Mouse (Mus musculus): ENCODE measurements at regions not wholly inside any gene's neighbourhood (a gene's known extent, or its start where the extent isn't known, plus 50 kb on each side); places are given as distances from the start of the nearest gene placed in this dataset.

- H3K27me3 ChIP-seq (ENCODE audit: insufficient read depth, low read length), result 0 out of 2 replicates have a peak, but pooled peaks cover 3% of the 10 kb centered on the region
- H3K27ac ChIP-seq (ENCODE audit: low read length), result no peak overlapping the region
- no peaks in the 10 kb centered on the region for H3K4me1 ChIP-seq (ENCODE audit: insufficient read depth, low read length)
- H3K9me3 ChIP-seq (ENCODE audit: low read length), result no peaks in the 10 kb centered on the region
- H3K36me3 ChIP-seq (ENCODE audit: insufficient read depth, low read length), result no peaks in the 10 kb centered on the region
- H3K4me2 ChIP-seq (replicated peaks; ENCODE audit: low read depth, low read length), result no peak overlapping the region
- ATAC-seq (ENCODE audit: low FRiP score, low TSS enrichment), result no peak
- H3K4me3 ChIP-seq (ENCODE audit: low read length), result no peak overlapping the region
- no peak overlapping the region for H3K9ac ChIP-seq (replicated peaks; ENCODE audit: low read length)
- WGBS, result 18% methylated on average over 4 of the region's 4 CpGs
Observed at GRCm38 (mm10) chr19:26181774-26182173, 423.1 kb upstream of the Smarca2 start.

GRCm38 (mm10) chr19:26185012-26185411, 419.8 kb upstream of the Smarca2 start:
- ATAC-seq (ENCODE audit: low FRiP score, low TSS enrichment), result no peak
- 72% methylated on average over 7 of the region's 7 CpGs for WGBS
- Histone ChIP-seq H3K36me3 (ENCODE audit: insufficient read depth, low read length) (no peaks in the 10 kb centered on the region), H3K27ac (ENCODE audit: low read length) (no peak overlapping the region), H3K27me3 (ENCODE audit: insufficient read depth, low read length) (0 out of 2 replicates have a peak, but pooled peaks cover 3% of the 10 kb centered on the region), H3K9ac (replicated peaks; ENCODE audit: low read length) (no peak overlapping the region), H3K4me1 (ENCODE audit: insufficient read depth, low read length) (no peaks in the 10 kb centered on the region), H3K9me3 (ENCODE audit: low read length) (no peaks in the 10 kb centered on the region), H3K4me2 (replicated peaks; ENCODE audit: low read depth, low read length) (no peak overlapping the region), H3K4me3 (ENCODE audit: low read length) (no peak overlapping the region)

DNA sequence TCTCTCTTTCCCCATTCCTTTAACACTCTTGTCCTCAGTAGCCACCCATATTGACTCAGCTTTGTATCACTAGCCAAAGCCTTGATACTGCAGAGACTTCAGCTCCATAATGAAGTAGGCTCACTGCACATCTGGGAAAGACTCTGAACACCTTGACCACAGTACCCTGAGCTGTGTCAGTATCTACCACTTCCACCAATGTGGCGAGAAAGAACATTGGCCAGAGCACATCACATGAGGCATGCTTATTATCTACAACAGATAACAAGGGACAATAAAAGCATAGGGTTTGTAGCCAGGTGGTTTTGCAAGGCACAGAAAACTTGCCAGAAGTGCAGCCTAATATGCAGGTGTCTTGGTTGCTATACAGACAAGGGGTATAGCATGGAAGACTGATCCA, 414.0 kb upstream of the Smarca2 start:
- no peak overlapping the region for H3K27ac ChIP-seq (ENCODE audit: low read length)
- H3K9me3 ChIP-seq (ENCODE audit: low read length), result no peaks in the 10 kb centered on the region
- no peak overlapping the region for H3K9ac ChIP-seq (replicated peaks; ENCODE audit: low read length)
- H3K36me3 ChIP-seq (ENCODE audit: insufficient read depth, low read length), result no peaks in the 10 kb centered on the region
- H3K4me2 ChIP-seq (replicated peaks; ENCODE audit: low read depth, low read length), result no peak overlapping the region
- no peaks in the 10 kb centered on the region for H3K4me1 ChIP-seq (ENCODE audit: insufficient read depth, low read length)
- no peaks in the 10 kb centered on the region for H3K27me3 ChIP-seq (ENCODE audit: insufficient read depth, low read length)
- no peak for ATAC-seq (ENCODE audit: low FRiP score, low TSS enrichment)
- H3K4me3 ChIP-seq (ENCODE audit: low read length), result no peak overlapping the region
- 81% methylated on average over 1 of the region's 1 CpGs for WGBS

GRCm38 (mm10) chr19:26193664-26194063, 411.2 kb upstream of the Smarca2 start:
- ATAC-seq (ENCODE audit: low FRiP score, low TSS enrichment), result no peak
- no peak overlapping the region for H3K4me2 ChIP-seq (replicated peaks; ENCODE audit: low read depth, low read length)
- WGBS, result 54% methylated on average over 1 of the region's 1 CpGs
- H3K9ac ChIP-seq (replicated peaks; ENCODE audit: low read length), result no peak overlapping the region
- H3K9me3 ChIP-seq (ENCODE audit: low read length), result no peaks in the 10 kb centered on the region
- no peaks in the 10 kb centered on the region for H3K36me3 ChIP-seq (ENCODE audit: insufficient read depth, low read length)
- H3K27me3 ChIP-seq (ENCODE audit: insufficient read depth, low read length), result no peaks in the 10 kb centered on the region
- no peaks in the 10 kb centered on the region for H3K4me1 ChIP-seq (ENCODE audit: insufficient read depth, low read length)
- no peak overlapping the region for H3K27ac ChIP-seq (ENCODE audit: low read length)
- no peak overlapping the region for H3K4me3 ChIP-seq (ENCODE audit: low read length)

- no peaks in the 10 kb centered on the region for H3K27me3 ChIP-seq (ENCODE audit: insufficient read depth, low read length)
- no peaks in the 10 kb centered on the region for H3K36me3 ChIP-seq (ENCODE audit: insufficient read depth, low read length)
- no peak overlapping the region for H3K4me2 ChIP-seq (replicated peaks; ENCODE audit: low read depth, low read length)
- no peak overlapping the region for H3K27ac ChIP-seq (ENCODE audit: low read length)
- no peaks in the 10 kb centered on the region for H3K4me1 ChIP-seq (ENCODE audit: insufficient read depth, low read length)
- H3K9ac ChIP-seq (replicated peaks; ENCODE audit: low read length), result no peak overlapping the region
- no peaks in the 10 kb centered on the region for H3K9me3 ChIP-seq (ENCODE audit: low read length)
- no peak for ATAC-seq (ENCODE audit: low FRiP score, low TSS enrichment)
- WGBS, result 72% methylated on average over 1 of the region's 1 CpGs
- no peak overlapping the region for H3K4me3 ChIP-seq (ENCODE audit: low read length)
Observed at GRCm38 (mm10) chr19:26208760-26209159, 396.1 kb upstream of the Smarca2 start.

DNA sequence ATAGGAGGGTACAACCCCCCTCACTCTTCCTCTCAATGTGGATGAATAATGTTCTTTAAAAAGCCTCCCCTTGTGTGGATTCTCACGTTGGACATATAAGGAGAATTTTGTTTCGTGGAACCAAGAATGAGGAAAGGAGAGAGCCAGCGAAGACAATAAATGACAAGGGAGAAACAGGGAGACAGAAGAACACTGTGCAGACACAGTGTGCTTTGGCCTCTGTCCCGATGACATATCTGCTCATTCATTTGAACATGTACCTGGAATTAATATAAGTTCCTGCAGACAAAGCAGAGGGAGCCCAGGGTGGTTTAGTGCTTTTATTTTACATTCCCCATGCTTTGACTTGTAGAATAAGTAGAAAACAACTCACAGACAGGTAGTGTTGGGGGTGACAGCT, 370.3 kb upstream of the Smarca2 start:
- Histone ChIP-seq H3K9me3 (ENCODE audit: low read length) (no peaks in the 10 kb centered on the region), H3K9ac (replicated peaks; ENCODE audit: low read length) (no peak overlapping the region), H3K27me3 (ENCODE audit: insufficient read depth, low read length) (no peaks in the 10 kb centered on the region), H3K4me1 (ENCODE audit: insufficient read depth, low read length) (no peaks in the 10 kb centered on the region), H3K4me2 (replicated peaks; ENCODE audit: low read depth, low read length) (no peak overlapping the region), H3K36me3 (ENCODE audit: insufficient read depth, low read length) (no peaks in the 10 kb centered on the region), H3K4me3 (ENCODE audit: low read length) (no peak overlapping the region), H3K27ac (ENCODE audit: low read length) (no peak overlapping the region)
- ATAC-seq (ENCODE audit: low FRiP score, low TSS enrichment), result no peak
- 71% methylated on average over 4 of the region's 4 CpGs for WGBS

DNA sequence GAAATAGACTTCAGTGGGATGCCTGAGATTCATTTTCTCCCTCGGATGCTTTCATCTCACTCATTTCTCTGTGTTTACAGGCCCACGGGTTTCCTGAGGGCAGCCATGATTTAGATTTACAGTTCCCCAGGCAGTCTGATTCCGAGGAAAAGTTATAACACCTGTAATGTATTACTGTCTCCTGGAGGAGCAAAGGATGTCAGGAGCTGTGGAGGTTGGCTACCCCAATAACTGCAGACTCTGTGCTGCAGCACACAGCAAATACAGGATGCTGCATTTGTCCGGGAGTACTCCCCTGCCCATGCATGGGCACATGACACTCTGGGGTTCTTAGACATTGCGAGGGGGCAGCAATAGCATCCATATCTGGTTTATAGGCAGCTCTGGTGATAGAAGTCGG, 360.8 kb upstream of the Smarca2 start:
- no peak overlapping the region for H3K4me2 ChIP-seq (replicated peaks; ENCODE audit: low read depth, low read length)
- H3K4me1 ChIP-seq (ENCODE audit: insufficient read depth, low read length), result no peaks in the 10 kb centered on the region
- H3K9me3 ChIP-seq (ENCODE audit: low read length), result no peaks in the 10 kb centered on the region
- H3K36me3 ChIP-seq (ENCODE audit: insufficient read depth, low read length), result no peaks in the 10 kb centered on the region
- no peak overlapping the region for H3K4me3 ChIP-seq (ENCODE audit: low read length)
- WGBS, result 45% methylated on average over 6 of the region's 6 CpGs
- no peaks in the 10 kb centered on the region for H3K27me3 ChIP-seq (ENCODE audit: insufficient read depth, low read length)
- H3K9ac ChIP-seq (replicated peaks; ENCODE audit: low read length), result no peak overlapping the region
- no peak for ATAC-seq (ENCODE audit: low FRiP score, low TSS enrichment)
- H3K27ac ChIP-seq (ENCODE audit: low read length), result no peak overlapping the region

- no peak for ATAC-seq (ENCODE audit: low FRiP score, low TSS enrichment)
Observed at GRCm38 (mm10) chr19:26249751-26250150, 355.1 kb upstream of the Smarca2 start.

DNA sequence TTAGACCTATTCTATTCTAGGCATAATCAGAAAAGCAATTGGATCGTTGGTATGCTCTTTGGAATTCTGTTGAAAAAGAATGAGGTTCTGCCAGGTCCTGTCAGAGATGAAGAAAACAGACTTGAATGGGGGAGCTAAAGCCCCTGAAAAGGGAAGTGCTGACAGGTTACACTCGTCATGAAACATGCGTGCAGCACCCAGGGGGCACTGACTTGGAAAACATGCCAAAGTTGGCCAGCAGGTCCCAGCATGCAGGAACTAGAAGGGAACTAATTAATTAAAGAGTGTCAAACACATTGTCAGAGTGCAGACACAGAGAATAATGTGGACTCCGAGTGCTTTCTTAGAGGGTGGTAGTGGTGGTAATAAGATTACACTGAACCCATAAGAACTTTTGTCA, 346.2 kb upstream of the Smarca2 start:
- Histone ChIP-seq H3K27ac (ENCODE audit: low read length) (no peak overlapping the region), H3K9ac (replicated peaks; ENCODE audit: low read length) (no peak overlapping the region), H3K4me2 (replicated peaks; ENCODE audit: low read depth, low read length) (no peak overlapping the region), H3K9me3 (ENCODE audit: low read length) (no peaks in the 10 kb centered on the region), H3K27me3 (ENCODE audit: insufficient read depth, low read length) (no peaks in the 10 kb centered on the region), H3K4me1 (ENCODE audit: insufficient read depth, low read length) (no peaks in the 10 kb centered on the region), H3K36me3 (ENCODE audit: insufficient read depth, low read length) (no peaks in the 10 kb centered on the region), H3K4me3 (ENCODE audit: low read length) (no peak overlapping the region)
- no peak for ATAC-seq (ENCODE audit: low FRiP score, low TSS enrichment)
- WGBS, result 70% methylated on average over 4 of the region's 4 CpGs

More at GRCm38 (mm10) chr19:26249751-26250150, 355.1 kb upstream of the Smarca2 start:
- no peak overlapping the region for H3K4me2 ChIP-seq (replicated peaks; ENCODE audit: low read depth, low read length)
- H3K4me3 ChIP-seq (ENCODE audit: low read length), result no peak overlapping the region
- H3K27ac ChIP-seq (ENCODE audit: low read length), result no peak overlapping the region
- H3K9ac ChIP-seq (replicated peaks; ENCODE audit: low read length), result no peak overlapping the region
- H3K4me1 ChIP-seq (ENCODE audit: insufficient read depth, low read length), result no peaks in the 10 kb centered on the region
- no peaks in the 10 kb centered on the region for H3K36me3 ChIP-seq (ENCODE audit: insufficient read depth, low read length)
- WGBS, result 89% methylated on average over 6 of the region's 6 CpGs
- no peaks in the 10 kb centered on the region for H3K27me3 ChIP-seq (ENCODE audit: insufficient read depth, low read length)
- H3K9me3 ChIP-seq (ENCODE audit: low read length), result no peaks in the 10 kb centered on the region

GRCm38 (mm10) chr19:26261530-26261929, 343.3 kb upstream of the Smarca2 start:
- Histone ChIP-seq H3K4me1 (ENCODE audit: insufficient read depth, low read length) (no peaks in the 10 kb centered on the region), H3K27me3 (ENCODE audit: insufficient read depth, low read length) (no peaks in the 10 kb centered on the region), H3K36me3 (ENCODE audit: insufficient read depth, low read length) (no peaks in the 10 kb centered on the region), H3K9me3 (ENCODE audit: low read length) (no peaks in the 10 kb centered on the region), H3K4me3 (ENCODE audit: low read length) (no peak overlapping the region), H3K9ac (replicated peaks; ENCODE audit: low read length) (no peak overlapping the region), H3K27ac (ENCODE audit: low read length) (no peak overlapping the region), H3K4me2 (replicated peaks; ENCODE audit: low read depth, low read length) (no peak overlapping the region)
- no peak for ATAC-seq (ENCODE audit: low FRiP score, low TSS enrichment)
- WGBS, result 95% methylated on average over 2 of the region's 2 CpGs

- 70% methylated on average over 6 of the region's 6 CpGs for WGBS
- no peaks in the 10 kb centered on the region for H3K27me3 ChIP-seq (ENCODE audit: insufficient read depth, low read length)
- H3K4me1 ChIP-seq (ENCODE audit: insufficient read depth, low read length), result no peaks in the 10 kb centered on the region
- H3K4me3 ChIP-seq (ENCODE audit: low read length), result no peak overlapping the region
- no peak for ATAC-seq (ENCODE audit: low FRiP score, low TSS enrichment)
- H3K9me3 ChIP-seq (ENCODE audit: low read length), result no peaks in the 10 kb centered on the region
- no peak overlapping the region for H3K27ac ChIP-seq (ENCODE audit: low read length)
- no peaks in the 10 kb centered on the region for H3K36me3 ChIP-seq (ENCODE audit: insufficient read depth, low read length)
- H3K9ac ChIP-seq (replicated peaks; ENCODE audit: low read length), result no peak overlapping the region
- no peak overlapping the region for H3K4me2 ChIP-seq (replicated peaks; ENCODE audit: low read depth, low read length)
Observed at GRCm38 (mm10) chr19:26296360-26296759, 308.5 kb upstream of the Smarca2 start.
